ENCODE assay signal across 8 mouse cellular contexts in the genomic region with DNA sequence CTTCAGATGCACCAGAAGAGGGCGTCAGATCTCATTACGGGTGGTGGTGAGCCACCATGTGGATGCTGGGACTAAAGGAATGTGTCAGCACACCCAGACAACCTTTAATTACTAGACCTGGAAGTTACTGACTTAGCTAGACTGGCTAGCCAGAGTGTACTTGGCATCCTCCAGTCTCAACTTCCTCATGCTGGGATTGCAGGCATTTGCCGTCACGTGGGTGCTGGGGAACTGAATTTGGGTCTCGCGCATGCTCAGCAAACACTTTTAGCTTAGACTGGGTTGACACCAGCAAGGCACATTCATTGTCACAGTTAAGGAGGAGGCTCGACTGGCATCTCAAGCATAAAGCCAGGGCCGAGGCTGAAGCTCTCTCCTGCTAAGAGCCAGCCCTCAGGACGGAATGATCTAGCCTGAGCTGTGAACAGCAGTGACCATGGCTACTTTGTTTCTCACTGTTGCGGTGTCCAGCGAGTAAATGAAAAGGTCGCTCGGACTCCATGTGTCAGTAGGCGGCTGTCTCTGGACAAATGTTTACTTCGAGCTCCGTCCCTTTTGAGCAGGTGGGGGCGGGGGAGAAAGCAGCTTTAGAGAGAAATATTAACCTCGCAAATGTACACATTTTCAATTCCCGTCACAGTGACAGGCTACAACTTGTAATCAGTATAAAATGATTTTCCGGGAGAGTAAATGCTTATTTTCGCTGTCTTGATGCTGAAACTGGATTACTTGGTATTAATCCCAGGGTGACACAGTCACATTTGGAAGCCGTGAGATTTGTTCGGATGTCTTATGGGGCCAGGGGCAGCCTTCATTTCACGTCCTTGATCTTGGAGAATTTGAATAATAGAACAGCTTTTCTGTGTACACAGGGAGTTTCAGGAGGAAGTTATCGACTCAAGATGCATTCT.
DNase-seq lines count a peak whose midpoint lies in the region; ATAC-seq and TF ChIP-seq lines count a peak whose summit lies in the region.

No protein-coding gene starts in this region.

- no peaks in the 10 kb centered on the region for H3K36me3 ChIP-seq in liver, embryonic 11.5 days (ENCODE audit: control insufficient read depth, insufficient read depth, low read length)
- no peaks in the 10 kb centered on the region for H3K36me3 ChIP-seq in intestine, postnatal 0 days (ENCODE audit: control insufficient read depth, insufficient read depth)
- no peaks in the 10 kb centered on the region for H3K36me3 ChIP-seq in liver, embryonic 13.5 days
- no peaks in the 10 kb centered on the region for H3K36me3 ChIP-seq in neural tube, embryonic 14.5 days (ENCODE audit: control insufficient read depth, insufficient read depth, low read length)

- TF ChIP-seq CTCF in intestine, postnatal 0 days (IDR thresholded peaks at IDR 0.05; ENCODE audit: low read depth): peak; percentile 59

- 0 out of 2 replicates have a peak overlapping the region, but pooled peaks have one; percentile 2 for H3K4me2 ChIP-seq in liver, embryonic 11.5 days
- H3K4me2 ChIP-seq in intestine, postnatal 0 days (replicated peaks; ENCODE audit: low read depth): peak overlapping the region; percentile 57
- peak overlapping the region; percentile 2; the same call in 1 of the 2 replicates for H3K4me2 ChIP-seq in liver, embryonic 13.5 days
- H3K4me2 ChIP-seq in neural tube, embryonic 14.5 days (ENCODE audit: low read depth, low read length): no peak overlapping the region

- no peaks in the 10 kb centered on the region for H3K9me3 ChIP-seq in liver, embryonic 11.5 days (ENCODE audit: control insufficient read depth, low read length)
- H3K9me3 ChIP-seq in intestine, postnatal 0 days (ENCODE audit: control insufficient read depth): no peaks in the 10 kb centered on the region
- H3K9me3 ChIP-seq in liver, embryonic 13.5 days (replicated peaks): no peaks in the 10 kb centered on the region
- H3K9me3 ChIP-seq in neural tube, embryonic 14.5 days (ENCODE audit: control insufficient read depth, low read length): no peaks in the 10 kb centered on the region

- 67% methylated on average over 25 of the region's 25 CpGs for WGBS in liver, embryonic 11.5 days
- WGBS in intestine, postnatal 0 days: 29% methylated on average over 25 of the region's 25 CpGs
- WGBS in liver, embryonic 13.5 days (ENCODE audit: insufficient replicate concordance): 60% methylated on average over 25 of the region's 25 CpGs
- WGBS in neural tube, embryonic 14.5 days: 60% methylated on average over 25 of the region's 25 CpGs

- no peak overlapping the region for H3K9ac ChIP-seq in liver, embryonic 11.5 days (ENCODE audit: low read depth, low read length)
- no peak overlapping the region for H3K9ac ChIP-seq in intestine, postnatal 0 days (ENCODE audit: low read depth, low read length)
- H3K9ac ChIP-seq in liver, embryonic 13.5 days: no peak overlapping the region
- no peak overlapping the region for H3K9ac ChIP-seq in neural tube, embryonic 14.5 days (replicated peaks; ENCODE audit: low read depth, low read length)

- H3K4me1 ChIP-seq in liver, embryonic 11.5 days (replicated peaks; ENCODE audit: control insufficient read depth, insufficient read depth, low read length): no peaks in the 10 kb centered on the region; the same call in 1 of the 2 replicates
- H3K4me1 ChIP-seq in intestine, postnatal 0 days (replicated peaks; ENCODE audit: control insufficient read depth, insufficient read depth, low read length): peaks cover 4% of the 10 kb centered on the region; the same call in 1 of the 2 replicates
- H3K4me1 ChIP-seq in liver, embryonic 13.5 days (replicated peaks): no peaks in the 10 kb centered on the region
- H3K4me1 ChIP-seq in neural tube, embryonic 14.5 days (ENCODE audit: control insufficient read depth, insufficient read depth, low read length): peaks cover 17% of the 10 kb centered on the region

- H3K27ac ChIP-seq in liver, embryonic 11.5 days (ENCODE audit: low read depth, low read length): no peak overlapping the region
- H3K27ac ChIP-seq in intestine, postnatal 0 days (ENCODE audit: low read depth, low read length): no peak overlapping the region
- no peak overlapping the region for H3K27ac ChIP-seq in liver, embryonic 13.5 days
- H3K27ac ChIP-seq in neural tube, embryonic 14.5 days (ENCODE audit: low read depth, low read length): 0 out of 2 replicates have a peak overlapping the region, but pooled peaks have one; percentile 10

- no peak for DNase-seq in liver, embryonic 11.5 days (ENCODE audit: low spot score)
- no peak for DNase-seq in liver
- DNase-seq in cerebellum, postnatal 36 days: peak; percentile 42 to 47
- no peak for DNase-seq in liver, embryonic 13.5 days
- DNase-seq in spleen, postnatal 10 days (ENCODE audit: low spot score in 2 of 2): no peak
- DNase-seq in ovary, postnatal 36 days (ENCODE audit: low spot score): no peak

- no peaks in the 10 kb centered on the region for H3K27me3 ChIP-seq in liver, embryonic 11.5 days (replicated peaks; ENCODE audit: control insufficient read depth, insufficient read depth, low read length)
- no peaks in the 10 kb centered on the region for H3K27me3 ChIP-seq in intestine, postnatal 0 days (replicated peaks; ENCODE audit: control insufficient read depth, insufficient read depth, low read length)
- H3K27me3 ChIP-seq in liver, embryonic 13.5 days: no peaks in the 10 kb centered on the region
- no peaks in the 10 kb centered on the region for H3K27me3 ChIP-seq in neural tube, embryonic 14.5 days (ENCODE audit: control insufficient read depth, insufficient read depth, low read length)

- H3K4me3 ChIP-seq in liver, embryonic 11.5 days (ENCODE audit: low read depth, low read length): no peak overlapping the region
- peak overlapping the region; percentile 20 for H3K4me3 ChIP-seq in intestine, postnatal 0 days (ENCODE audit: low read depth, low read length)
- H3K4me3 ChIP-seq in liver, embryonic 13.5 days (replicated peaks): no peak overlapping the region
- H3K4me3 ChIP-seq in neural tube, embryonic 14.5 days (ENCODE audit: low read depth, low read length): no peak overlapping the region

- no peak for ATAC-seq in liver, embryonic 11.5 days (replicated peaks; ENCODE audit: low FRiP score)
- ATAC-seq in intestine, postnatal 0 days: 0 out of 2 replicates have a peak, but pooled peaks have one; percentile 43
- ATAC-seq in liver, embryonic 13.5 days (ENCODE audit: low read depth): no peak
- ATAC-seq in neural tube, embryonic 14.5 days (ENCODE audit: low read depth): no peak

Comparison
In these comparisons a context has a peak if more than half of its experiments do, and no peak if none do; other contexts are left out.
1. DNase-seq: peak in cerebellum, postnatal 36 days (2 of 2); none in liver, embryonic 11.5 days (single experiment), liver (single experiment), liver, embryonic 13.5 days (single experiment), spleen, postnatal 10 days (0 of 2) and ovary, postnatal 36 days (single experiment).